Mouse (Mus musculus) heart, postnatal 10 days (tissue): ENCODE measurements at regions not wholly inside any gene's neighbourhood (a gene's known extent, or its start where the extent isn't known, plus 50 kb on each side); places are given as distances from the start of the nearest gene placed in this dataset.

Experiments used
- DNase-seq, 2 experiments: peaks; one replicate each; pipeline ENCODE4 v3.0.0; 2021
- intact Hi-C: fragments of 180-260 bp; cut with DNase I; formaldehyde crosslinking; loops from one replicate; pipeline ENCODE4 v1.15.1; 2025

- intact Hi-C loops, result no loop called here
- peak; percentile 21 to 27 for DNase-seq
Measured at GRCm38 (mm10) chr13:97618190-97618586, 142.2 kb downstream of the Gm10260 start.

GRCm38 (mm10) chr13:97617511-97618189, 142.8 kb downstream of the Gm10260 start:
- peak; percentile 29 to 31 for DNase-seq
- intact Hi-C loops, result no loop called here

- DNase-seq, result no peak
- intact Hi-C loops, result no loop called here
Measured at GRCm38 (mm10) chr13:97616919-97617318, 143.5 kb downstream of the Gm10260 start.

GRCm38 (mm10) chr13:97607221-97607723, 153.2 kb downstream of the Gm10260 start:
- intact Hi-C loops, result loop anchor here (10.0 kb wide), 1 partner anchor 328 kb away; no protein-coding TSS in a partner anchor
- peak; percentile 27 to 42 for DNase-seq

GRCm38 (mm10) chr13:97604451-97604850, 156.0 kb downstream of the Gm10260 start:
- no peak for DNase-seq
- intact Hi-C loops, result loop anchor here (5.0 to 10.0 kb wide), 2 partner anchors 330 to 367 kb away; no protein-coding TSS in a partner anchor

GRCm38 (mm10) chr13:97601135-97601730, 159.2 kb downstream of the Gm10260 start:
- intact Hi-C loops, result loop anchor here (5.0 to 10.0 kb wide), 2 partner anchors 334 to 364 kb away; no protein-coding TSS in a partner anchor
- no peak for DNase-seq

- DNase-seq, result no peak
- intact Hi-C loops, result loop anchor here (5.0 to 10.0 kb wide), 2 partner anchors 335 to 363 kb away; no protein-coding TSS in a partner anchor
Measured at GRCm38 (mm10) chr13:97600136-97600535, 160.3 kb downstream of the Gm10260 start.

GRCm38 (mm10) chr13:97598507-97599431, 161.7 kb downstream of the Gm10260 start:
- DNase-seq, result peak; percentile 46 to 51
- intact Hi-C loops, result no loop called here

- intact Hi-C loops, result no loop called here
- no peak for DNase-seq
Measured at GRCm38 (mm10) chr13:97594851-97595250, 165.6 kb downstream of the Gm10260 start.

- intact Hi-C loops, result no loop called here
- DNase-seq, result no peak
Measured at GRCm38 (mm10) chr13:97589626-97590025, 170.8 kb downstream of the Gm10260 start.

GRCm38 (mm10) chr13:97588085-97588484, 172.3 kb downstream of the Gm10260 start:
- intact Hi-C loops, result no loop called here
- DNase-seq, result no peak

- intact Hi-C loops, result no loop called here
- DNase-seq, result no peak
Measured at GRCm38 (mm10) chr13:97587088-97587487, 173.3 kb downstream of the Gm10260 start.

GRCm38 (mm10) chr13:97584045-97584444, 176.4 kb downstream of the Gm10260 start:
- intact Hi-C loops, result no loop called here
- DNase-seq, result no peak

GRCm38 (mm10) chr13:97581380-97581779, 179.1 kb downstream of the Gm10260 start:
- no peak for DNase-seq
- intact Hi-C loops, result no loop called here

- DNase-seq, result no peak
- intact Hi-C loops, result no loop called here
Measured at GRCm38 (mm10) chr13:97580241-97580874, 180.1 kb downstream of the Gm10260 start.

GRCm38 (mm10) chr13:97578595-97578994, 181.8 kb downstream of the Gm10260 start:
- no peak for DNase-seq
- intact Hi-C loops, result loop anchor here (5.0 to 10.0 kb wide), 2 partner anchors 336 to 356 kb away; partner anchors contain the start of gene Enc1

- intact Hi-C loops, result loop anchor here (5.0 to 10.0 kb wide), 2 partner anchors 335 to 358 kb away; partner anchors contain the start of gene Enc1
- DNase-seq, result peak in 1 of 2 experiments; percentile 28
Measured at GRCm38 (mm10) chr13:97577081-97577785, 183.2 kb downstream of the Gm10260 start.

GRCm38 (mm10) chr13:97573601-97574000, 186.8 kb downstream of the Gm10260 start:
- intact Hi-C loops, result loop anchor here (10.0 kb wide), 1 partner anchor 361 kb away; no protein-coding TSS in a partner anchor
- DNase-seq, result no peak

- intact Hi-C loops, result loop anchor here (10.0 kb wide), 1 partner anchor 362 kb away; no protein-coding TSS in a partner anchor
- DNase-seq, result no peak
Measured at GRCm38 (mm10) chr13:97572352-97572751, 188.1 kb downstream of the Gm10260 start.
